Mouse (Mus musculus): Measurements from ENCODE around the gene Eaf2. TPM values are rescaled to one million over a fixed set of nuclear protein-coding genes. Genes with fewer than 3 reads are reported as not detected.
"Not testable (repeated sequence)": the region's sequence is repeated elsewhere in the genome, so short reads cannot be mapped to it uniquely, and the experiment has no call there.

The Eaf2 gene
- polyA plus RNA-seq, 1 experiment from 2014 or later: 1.2 TPM

- Histone ChIP-seq H3K9me3 (no peaks in the 10 kb centered on the region), H3K4me3 (no peak overlapping the region), H3K27ac (no peak overlapping the region), H3K27me3 (ENCODE audit: insufficient read depth, poor library complexity, severe bottlenecking) (no peaks in the 10 kb centered on the region), H3K4me1 (replicated peaks) (no peaks in the 10 kb centered on the region), H3K36me3 (peaks cover 77% of the 10 kb centered on the region)
- no peak for DNase-seq (ENCODE audit: low spot score)
- 94% methylated on average over 3 of the region's 3 CpGs for WGBS
These were observed 15.8 kb upstream of the Eaf2 start for GRCm38 (mm10) chr16:36890559-36890958.

- Histone ChIP-seq H3K36me3 (peaks cover 54% of the 10 kb centered on the region), H3K4me1 (replicated peaks) (no peaks in the 10 kb centered on the region), H3K27ac (no peak overlapping the region), H3K9me3 (no peaks in the 10 kb centered on the region), H3K4me3 (no peak overlapping the region), H3K27me3 (ENCODE audit: insufficient read depth, poor library complexity, severe bottlenecking) (no peaks in the 10 kb centered on the region)
- no peak for DNase-seq (ENCODE audit: low spot score)
- WGBS: 86% methylated on average over 5 of the region's 5 CpGs
These were observed 12.7 kb upstream of the Eaf2 start for GRCm38 (mm10) chr16:36887546-36887945.

- no peak for DNase-seq (ENCODE audit: low spot score)
- Histone ChIP-seq H3K9me3 (no peaks in the 10 kb centered on the region), H3K4me1 (replicated peaks) (no peaks in the 10 kb centered on the region), H3K36me3 (peaks cover 38% of the 10 kb centered on the region), H3K4me3 (no peak overlapping the region), H3K27me3 (ENCODE audit: insufficient read depth, poor library complexity, severe bottlenecking) (no peaks in the 10 kb centered on the region), H3K27ac (no peak overlapping the region)
- WGBS: 94% methylated on average over 11 of the region's 11 CpGs
These were observed 11.1 kb upstream of the Eaf2 start for GRCm38 (mm10) chr16:36885912-36886311.

- 89% methylated on average over 4 of the region's 4 CpGs for WGBS
- Histone ChIP-seq H3K9me3 (no peaks in the 10 kb centered on the region), H3K27me3 (ENCODE audit: insufficient read depth, poor library complexity, severe bottlenecking) (no peaks in the 10 kb centered on the region), H3K36me3 (peaks cover 32% of the 10 kb centered on the region), H3K4me3 (no peak overlapping the region), H3K27ac (no peak overlapping the region), H3K4me1 (replicated peaks) (no peaks in the 10 kb centered on the region)
- peak; percentile 24 for DNase-seq (ENCODE audit: low spot score)
These were observed 10.1 kb upstream of the Eaf2 start for GRCm38 (mm10) chr16:36884881-36885280.

GRCm38 (mm10) chr16:36882737-36883343 is 8.0 kb upstream of the Eaf2 start:
- 56% methylated on average over 5 of the region's 5 CpGs for WGBS
- Histone ChIP-seq H3K27me3 (ENCODE audit: insufficient read depth, poor library complexity, severe bottlenecking) (no peaks in the 10 kb centered on the region), H3K36me3 (peaks cover 17% of the 10 kb centered on the region), H3K4me1 (replicated peaks) (no peaks in the 10 kb centered on the region), H3K4me3 (no peak overlapping the region), H3K9me3 (no peaks in the 10 kb centered on the region), H3K27ac (no peak overlapping the region)
- DNase-seq (ENCODE audit: low spot score): no peak

- Histone ChIP-seq H3K27me3 (ENCODE audit: insufficient read depth, poor library complexity, severe bottlenecking) (no peaks in the 10 kb centered on the region), H3K4me1 (replicated peaks) (peaks cover 14% of the 10 kb centered on the region), H3K27ac (no peak overlapping the region), H3K4me3 (no peak overlapping the region), H3K36me3 (peaks cover 2% of the 10 kb centered on the region), H3K9me3 (no peaks in the 10 kb centered on the region)
- no peak for DNase-seq (ENCODE audit: low spot score)
- WGBS: 75% methylated on average over 5 of the region's 5 CpGs
These were observed 2.5 kb upstream of the Eaf2 start for GRCm38 (mm10) chr16:36877316-36877715.

GRCm38 (mm10) chr16:36875276-36875851 is 561 bp upstream of the Eaf2 start:
- WGBS: under 1% methylated on average over 48 of the region's 48 CpGs
- Histone ChIP-seq H3K9me3 (no peaks in the 10 kb centered on the region), H3K4me1 (replicated peaks) (peaks cover 14% of the 10 kb centered on the region), H3K4me3 (peak overlapping the region; percentile 99), H3K27me3 (ENCODE audit: insufficient read depth, poor library complexity, severe bottlenecking) (no peaks in the 10 kb centered on the region), H3K36me3 (peaks cover 21% of the 10 kb centered on the region), H3K27ac (peak overlapping the region; percentile 93)
- DNase-seq (ENCODE audit: low spot score): no peak

GRCm38 (mm10) chr16:36869442-36869841 is 5.4 kb downstream of the Eaf2 start:
- Histone ChIP-seq H3K36me3 (peaks cover 73% of the 10 kb centered on the region), H3K27ac (no peak overlapping the region), H3K4me1 (replicated peaks) (peaks cover 8% of the 10 kb centered on the region), H3K27me3 (ENCODE audit: insufficient read depth, poor library complexity, severe bottlenecking) (no peaks in the 10 kb centered on the region), H3K9me3 (no peaks in the 10 kb centered on the region), H3K4me3 (no peak overlapping the region)
- DNase-seq (ENCODE audit: low spot score): no peak
- WGBS: 94% methylated on average over 2 of the region's 2 CpGs

GRCm38 (mm10) chr16:36863585-36863984 is 11.2 kb downstream of the Eaf2 start:
- no peaks in the 10 kb centered on the region for H3K27me3 ChIP-seq (ENCODE audit: insufficient read depth, poor library complexity, severe bottlenecking)
- DNase-seq (ENCODE audit: low spot score): no peak
- H3K27ac ChIP-seq: no peak overlapping the region
- H3K36me3 ChIP-seq: peaks cover 69% of the 10 kb centered on the region
- no peaks in the 10 kb centered on the region for H3K9me3 ChIP-seq
- 95% methylated on average over 3 of the region's 3 CpGs for WGBS
- no peaks in the 10 kb centered on the region for H3K4me1 ChIP-seq (replicated peaks)
- no peak overlapping the region for H3K4me3 ChIP-seq

GRCm38 (mm10) chr16:36851202-36851601 is 23.6 kb downstream of the Eaf2 start:
- Histone ChIP-seq H3K4me3 (no peak overlapping the region), H3K36me3 (peaks cover 79% of the 10 kb centered on the region), H3K27me3 (ENCODE audit: insufficient read depth, poor library complexity, severe bottlenecking) (no peaks in the 10 kb centered on the region), H3K9me3 (no peaks in the 10 kb centered on the region), H3K27ac (no peak overlapping the region), H3K4me1 (replicated peaks) (no peaks in the 10 kb centered on the region)
- 94% methylated on average over 3 of the region's 3 CpGs for WGBS
- no peak for DNase-seq (ENCODE audit: low spot score)

GRCm38 (mm10) chr16:36846894-36847293 is 27.9 kb downstream of the Eaf2 start:
- DNase-seq (ENCODE audit: low spot score); H3K4me1 ChIP-seq (replicated peaks); H3K4me3 ChIP-seq; H3K27me3 ChIP-seq (ENCODE audit: insufficient read depth, poor library complexity, severe bottlenecking); H3K27ac ChIP-seq; H3K9me3 ChIP-seq: not testable (repeated sequence)
- WGBS: 97% methylated on average over 1 of the region's 1 CpGs
- peaks cover 85% of the 10 kb centered on the region for H3K36me3 ChIP-seq

- Histone ChIP-seq H3K4me3 (peak overlapping the region; percentile 85), H3K4me1 (replicated peaks) (peaks cover 16% of the 10 kb centered on the region), H3K9me3 (no peaks in the 10 kb centered on the region), H3K36me3 (peaks cover 22% of the 10 kb centered on the region; the same call in 1 of the 2 replicates), H3K27ac (peak overlapping the region; percentile 93), H3K27me3 (ENCODE audit: insufficient read depth, poor library complexity, severe bottlenecking) (peaks cover 20% of the 10 kb centered on the region)
- peak; percentile 20 for DNase-seq (ENCODE audit: low spot score)
- WGBS: 10% methylated on average over 11 of the region's 11 CpGs
These were observed 46.0 kb downstream of the Eaf2 start for GRCm38 (mm10) chr16:36828820-36829219.

- Histone ChIP-seq H3K36me3 (peaks cover 18% of the 10 kb centered on the region; the same call in 1 of the 2 replicates), H3K27ac (peak within 1 kb of the TSS; percentile 93), H3K4me1 (replicated peaks) (peaks cover 16% of the 10 kb centered on the region), H3K4me3 (peak within 1 kb of the TSS; percentile 85), H3K27me3 (ENCODE audit: insufficient read depth, poor library complexity, severe bottlenecking) (peaks cover 20% of the 10 kb centered on the region), H3K9me3 (no peaks in the 10 kb centered on the region)
- peak; percentile 92 for DNase-seq (ENCODE audit: low spot score)
- WGBS: under 1% methylated on average over 64 of the region's 64 CpGs
These were observed 46.6 kb downstream of the Eaf2 start, which contains the start of gene Iqcb1 for GRCm38 (mm10) chr16:36828054-36828786. TSS of gene Iqcb1 (plus strand) at chr16:36828385.

Data from hindbrain, embryonic 10.5 days (tissue).